Mouse (Mus musculus) forebrain, embryonic 15.5 days (tissue): ENCODE results near the gene Naa40. TPM values are rescaled to one million over a fixed set of nuclear protein-coding genes. Genes with fewer than 3 reads are reported as not detected.

ENCODE experiments used
- ATAC-seq: fragments of 200-750 bp; cut with Nextera tagmentation; replicated peaks from 2 replicates; pipeline ENCODE4 v1.8.0; 2017; ENCODE audit warnings: mild to moderate bottlenecking, moderate TSS enrichment, moderate library complexity
- H3K27ac ChIP-seq: fragments of 300-500 bp; sonication (generic); replicated peaks from 2 replicates; pipeline ENCODE4 v1.5.1; 2015; ENCODE audit warnings: mild to moderate bottlenecking, inconsistent platforms
- H3K27me3 ChIP-seq: fragments of 300-500 bp; sonication (generic); 2 replicates; pipeline ENCODE4 v1.6.1; 2015; ENCODE audit warnings: inconsistent platforms
- H3K36me3 ChIP-seq: fragments of 300-500 bp; sonication (generic); 2 replicates; pipeline ENCODE4 v1.6.1; 2015; ENCODE audit warnings: mild to moderate bottlenecking, inconsistent platforms
- H3K4me1 ChIP-seq: fragments of 300-500 bp; sonication (generic); 2 replicates; pipeline ENCODE4 v1.6.1; 2015; ENCODE audit warnings: inconsistent platforms
- H3K4me2 ChIP-seq: fragments of 300-500 bp; sonication (generic); replicated peaks from 2 replicates; pipeline ENCODE4 v1.6.1; 2015; ENCODE audit warnings: mild to moderate bottlenecking, inconsistent platforms
- H3K4me3 ChIP-seq: fragments of 300-500 bp; sonication (generic); 2 replicates; pipeline ENCODE4 v1.5.1; 2015; ENCODE audit warnings: mild to moderate bottlenecking, inconsistent platforms
- H3K9ac ChIP-seq: fragments of 300-500 bp; sonication (generic); replicated peaks from 2 replicates; pipeline ENCODE4 v1.6.1; 2015; ENCODE audit warnings: mild to moderate bottlenecking, inconsistent platforms
- H3K9me3 ChIP-seq: fragments of 300-500 bp; sonication (generic); 2 replicates; pipeline ENCODE4 v1.6.1; 2016; ENCODE audit warnings: inconsistent platforms
- WGBS: fragments of 180-500 bp; shearing (Covaris S2); methylation state at CpG from one replicate; pipeline ENCODE4 v1.1.7; 2015; ENCODE audit warnings: mixed read lengths; 5-methylcytosine and 5-hydroxymethylcytosine counted together
- polyA plus RNA-seq: library from polyadenylated mRNA; unstranded; fragments of >200 nt; fragmentation: Nextera tagmentation; extraction: Ambion mirVana; gene quantifications from 2 replicates; pipeline ENCODE4 v1.2.1, GENCODE M21; 2015

The Naa40 gene
- polyA plus RNA-seq, 1 experiment from 2014 or later, result 69.2 TPM

- Histone ChIP-seq H3K9me3 (no peaks in the 10 kb centered on the region), H3K27me3 (no peaks in the 10 kb centered on the region), H3K36me3 (peaks cover 28% of the 10 kb centered on the region), H3K9ac (no peak overlapping the region), H3K4me3 (no peak overlapping the region), H3K4me1 (no peaks in the 10 kb centered on the region), H3K27ac (no peak overlapping the region), H3K4me2 (no peak overlapping the region)
- ATAC-seq, result no peak
- 90% methylated on average over 3 of the region's 3 CpGs for WGBS
These were observed 16.7 kb downstream of the Naa40 start for GRCm38 (mm10) chr19:7224253-7224652.

DNA sequence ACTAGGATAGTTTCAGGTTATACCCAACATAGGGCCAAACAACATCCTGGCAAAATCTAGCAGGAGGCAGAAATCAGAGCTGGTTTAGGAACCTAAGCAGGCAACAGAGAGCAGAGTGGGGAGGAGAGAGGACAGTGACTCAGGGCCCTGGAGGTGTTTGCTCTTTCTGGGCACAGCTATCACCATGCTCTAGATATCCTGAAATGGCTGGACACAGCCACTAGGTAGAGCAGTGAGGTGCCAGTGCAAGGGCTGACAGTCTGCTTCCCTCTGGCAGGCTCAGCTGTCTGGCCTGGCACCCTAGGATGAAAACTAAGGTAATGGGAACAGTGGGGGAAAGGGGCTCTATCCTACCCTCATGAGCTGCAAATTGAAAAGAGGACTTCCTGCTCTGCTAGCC is 17.5 kb downstream of the Naa40 start:
- ATAC-seq, result no peak

GRCm38 (mm10) chr19:7222196-7222595 is 18.8 kb downstream of the Naa40 start:
- Histone ChIP-seq H3K9ac (no peak overlapping the region), H3K4me1 (peaks cover 6% of the 10 kb centered on the region), H3K4me2 (no peak overlapping the region), H3K27ac (no peak overlapping the region), H3K27me3 (no peaks in the 10 kb centered on the region), H3K36me3 (peaks cover 14% of the 10 kb centered on the region), H3K9me3 (no peaks in the 10 kb centered on the region), H3K4me3 (no peak overlapping the region)
- WGBS, result 87% methylated on average over 6 of the region's 6 CpGs
- ATAC-seq, result no peak

More for the DNA sequence above, 17.5 kb downstream of the Naa40 start:
- H3K9ac ChIP-seq, result no peak overlapping the region
- no peak overlapping the region for H3K4me2 ChIP-seq
- no peak overlapping the region for H3K27ac ChIP-seq
- no peaks in the 10 kb centered on the region for H3K4me1 ChIP-seq
- no peaks in the 10 kb centered on the region for H3K27me3 ChIP-seq
- H3K9me3 ChIP-seq, result no peaks in the 10 kb centered on the region
- no peak overlapping the region for H3K4me3 ChIP-seq
- H3K36me3 ChIP-seq, result peaks cover 24% of the 10 kb centered on the region

DNA sequence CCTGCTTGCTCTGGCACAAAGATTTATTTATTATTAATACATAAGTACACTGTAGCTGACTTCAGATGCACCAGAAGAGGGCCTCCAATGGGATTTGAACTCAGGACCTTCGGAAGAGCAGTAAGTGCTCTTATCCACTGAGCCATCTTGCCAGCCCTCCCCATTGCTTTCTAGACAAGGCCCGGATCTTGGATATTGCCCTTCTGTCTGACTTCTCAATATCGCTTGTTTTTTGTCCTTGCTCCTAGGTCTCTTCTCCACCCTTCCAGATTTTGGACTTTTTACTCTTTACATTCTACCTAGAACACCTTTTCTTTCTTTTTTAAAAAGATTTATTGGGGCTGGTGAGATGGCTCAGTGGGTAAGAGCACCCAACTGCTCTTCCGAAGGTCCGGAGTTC is 22.2 kb downstream of the Naa40 start:
- H3K9ac ChIP-seq, result no peak overlapping the region
- H3K4me1 ChIP-seq, result peaks cover 36% of the 10 kb centered on the region
- ATAC-seq, result no peak
- H3K36me3 ChIP-seq, result peaks cover 11% of the 10 kb centered on the region; the same call in 1 of the 2 replicates
- no peak overlapping the region for H3K4me3 ChIP-seq
- WGBS, result 94% methylated on average over 5 of the region's 5 CpGs
- H3K9me3 ChIP-seq, result no peaks in the 10 kb centered on the region
- no peaks in the 10 kb centered on the region for H3K27me3 ChIP-seq
- H3K27ac ChIP-seq, result no peak overlapping the region
- H3K4me2 ChIP-seq, result no peak overlapping the region

DNA sequence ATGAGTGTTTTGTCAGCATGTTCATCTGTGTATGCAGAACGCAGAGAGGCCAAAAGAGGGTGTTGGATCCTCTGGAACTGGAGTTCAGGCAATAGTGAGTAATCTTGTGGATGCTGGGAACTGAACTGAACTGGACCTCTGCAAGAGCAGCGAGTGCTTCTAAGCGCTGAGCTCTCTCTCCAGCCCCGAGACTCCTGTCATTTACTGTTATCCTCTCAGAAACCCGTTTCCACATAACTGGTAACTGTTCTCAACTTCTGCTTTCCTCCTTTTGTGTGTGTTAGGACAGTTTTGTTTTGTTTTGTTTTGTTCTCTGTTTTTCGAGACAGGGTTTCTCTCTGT is 23.1 kb downstream of the Naa40 start:
- ATAC-seq, result no peak
- peak overlapping the region; percentile 41; the same call in 1 of the 2 replicates for H3K27ac ChIP-seq
- H3K4me2 ChIP-seq, result peak overlapping the region; percentile 78
- peaks cover 16% of the 10 kb centered on the region; the same call in 1 of the 2 replicates for H3K36me3 ChIP-seq
- peaks cover 36% of the 10 kb centered on the region for H3K4me1 ChIP-seq
- peak overlapping the region; percentile 93 for H3K4me3 ChIP-seq
- WGBS, result 5% methylated on average over 6 of the region's 6 CpGs
- H3K27me3 ChIP-seq, result no peaks in the 10 kb centered on the region
- H3K9ac ChIP-seq, result peak overlapping the region; percentile 76; the same call in 1 of the 2 replicates
- no peaks in the 10 kb centered on the region for H3K9me3 ChIP-seq

- H3K4me1 ChIP-seq, result peaks cover 36% of the 10 kb centered on the region
- peak within 1 kb of the TSS; percentile 83 for H3K27ac ChIP-seq
- ATAC-seq, result peak; percentile 98
- WGBS, result under 1% methylated on average over 50 of the region's 50 CpGs
- no peaks in the 10 kb centered on the region for H3K9me3 ChIP-seq
- H3K36me3 ChIP-seq, result peaks cover 16% of the 10 kb centered on the region; the same call in 1 of the 2 replicates
- peak within 1 kb of the TSS; percentile 78 for H3K4me2 ChIP-seq
- no peaks in the 10 kb centered on the region for H3K27me3 ChIP-seq
- peak within 1 kb of the TSS; percentile 76 for H3K9ac ChIP-seq
- H3K4me3 ChIP-seq, result peak within 1 kb of the TSS; percentile 93
These were observed 23.6 kb downstream of the Naa40 start, which contains the start of gene Cox8a for GRCm38 (mm10) chr19:7217162-7217925. Gene Cox8a (minus strand): TSS chr19:7217616.

GRCm38 (mm10) chr19:7214484-7214883 is 26.5 kb downstream of the Naa40 start:
- Histone ChIP-seq H3K36me3 (peaks cover 16% of the 10 kb centered on the region; the same call in 1 of the 2 replicates), H3K4me1 (peaks cover 36% of the 10 kb centered on the region), H3K9me3 (no peaks in the 10 kb centered on the region), H3K4me2 (no peak overlapping the region), H3K4me3 (no peak overlapping the region), H3K27ac (peak overlapping the region; percentile 23; the same call in 1 of the 2 replicates), H3K9ac (no peak overlapping the region), H3K27me3 (no peaks in the 10 kb centered on the region)
- ATAC-seq, result no peak
- WGBS, result 76% methylated on average over 5 of the region's 5 CpGs

DNA sequence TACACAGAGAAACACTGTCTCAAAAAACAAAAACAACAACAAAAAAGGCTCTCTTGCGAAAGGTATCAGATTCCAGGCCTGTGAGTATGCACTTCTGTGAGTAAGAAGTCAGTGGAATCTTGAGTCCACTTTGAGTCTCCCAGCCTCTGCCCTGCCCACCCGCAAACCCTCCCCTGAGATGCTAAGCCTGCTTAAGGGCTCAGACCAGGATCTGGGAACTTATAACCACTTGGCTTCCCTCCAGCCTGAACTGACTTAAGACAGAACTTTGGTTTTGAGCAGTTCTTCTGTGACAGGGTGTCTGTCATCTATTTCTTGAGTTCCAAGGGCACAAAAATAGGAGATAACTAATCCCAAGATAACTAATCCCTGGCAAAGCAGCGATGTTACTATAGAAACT is 28.0 kb downstream of the Naa40 start:
- 96% methylated on average over 3 of the region's 3 CpGs for WGBS
- H3K36me3 ChIP-seq, result peaks cover 16% of the 10 kb centered on the region; the same call in 1 of the 2 replicates

GRCm38 (mm10) chr19:7212216-7212615 is 28.8 kb downstream of the Naa40 start:
- ATAC-seq, result no peak
- 89% methylated on average over 1 of the region's 1 CpGs for WGBS

More for the DNA sequence above, 28.0 kb downstream of the Naa40 start:
- Histone ChIP-seq H3K27me3 (no peaks in the 10 kb centered on the region), H3K27ac (no peak overlapping the region), H3K9ac (no peak overlapping the region), H3K4me3 (no peak overlapping the region), H3K4me2 (no peak overlapping the region), H3K4me1 (peaks cover 33% of the 10 kb centered on the region), H3K9me3 (no peaks in the 10 kb centered on the region)
- no peak for ATAC-seq

GRCm38 (mm10) chr19:7209907-7210646 is 30.9 kb downstream of the Naa40 start:
- Histone ChIP-seq H3K9me3 (no peaks in the 10 kb centered on the region), H3K4me3 (no peak overlapping the region), H3K4me1 (peaks cover 24% of the 10 kb centered on the region), H3K27ac (no peak overlapping the region), H3K4me2 (no peak overlapping the region), H3K36me3 (peaks cover 16% of the 10 kb centered on the region; the same call in 1 of the 2 replicates), H3K9ac (no peak overlapping the region), H3K27me3 (no peaks in the 10 kb centered on the region)
- 93% methylated on average over 7 of the region's 7 CpGs for WGBS
- ATAC-seq, result no peak

More at GRCm38 (mm10) chr19:7212216-7212615, 28.8 kb downstream of the Naa40 start:
- H3K4me3 ChIP-seq, result no peak overlapping the region
- no peak overlapping the region for H3K4me2 ChIP-seq
- H3K36me3 ChIP-seq, result peaks cover 16% of the 10 kb centered on the region; the same call in 1 of the 2 replicates
- H3K27me3 ChIP-seq, result no peaks in the 10 kb centered on the region
- H3K4me1 ChIP-seq, result peaks cover 30% of the 10 kb centered on the region
- no peaks in the 10 kb centered on the region for H3K9me3 ChIP-seq
- no peak overlapping the region for H3K27ac ChIP-seq
- no peak overlapping the region for H3K9ac ChIP-seq

DNA sequence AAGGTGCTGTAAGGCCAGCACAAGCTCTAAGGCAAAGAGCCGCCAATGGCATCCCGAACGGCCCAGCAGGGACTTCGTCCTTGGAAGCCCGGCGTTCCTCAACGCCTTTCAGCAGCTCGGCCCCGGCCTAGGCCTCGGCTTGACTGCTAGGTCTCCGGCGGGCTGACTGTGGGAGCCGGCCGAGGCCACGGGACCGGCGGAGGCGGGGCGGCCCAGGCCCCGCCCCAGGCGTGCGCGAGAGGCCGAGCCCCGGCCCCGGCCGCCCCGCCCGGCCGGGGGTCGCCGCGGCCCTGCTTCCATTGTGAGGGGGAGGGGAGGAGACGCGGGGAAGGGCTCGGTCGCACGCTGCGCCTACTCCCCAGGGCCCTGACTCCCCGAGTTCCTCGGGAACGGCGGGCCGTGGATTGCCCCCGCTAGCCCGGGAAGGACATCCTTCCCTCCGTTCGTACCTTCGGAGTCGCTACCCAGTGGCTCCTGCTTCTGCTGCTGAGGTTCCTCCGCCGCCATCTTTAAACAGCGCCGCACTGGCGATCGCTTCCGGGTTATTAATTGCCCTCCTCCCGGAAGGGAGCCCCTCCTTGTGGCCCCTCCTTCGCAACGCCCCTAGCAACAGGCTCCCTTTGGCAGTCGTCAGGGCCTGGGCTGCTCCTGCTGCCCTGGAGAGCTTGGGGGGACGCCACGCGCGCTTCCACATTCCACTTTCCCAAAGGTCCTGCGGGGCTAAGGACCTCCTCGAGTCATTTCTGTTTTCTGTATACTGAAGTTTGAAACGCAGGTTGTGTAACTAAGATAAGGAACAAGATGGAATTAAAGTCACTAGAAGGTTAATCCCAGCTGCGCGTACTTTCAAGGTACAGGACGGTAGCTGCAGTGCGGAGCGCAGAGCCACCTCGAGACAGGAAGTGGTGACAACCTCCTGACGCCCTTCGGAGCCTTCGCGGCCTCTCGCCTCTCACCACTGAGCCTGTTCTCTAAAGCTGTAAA is 34.9 kb downstream of the Naa40 start, which contains the start of gene Otub1:
Otub1 (minus strand) TSS at position 564 of the 984 bp plus-strand sequence.
- H3K36me3 ChIP-seq, result peaks cover 29% of the 10 kb centered on the region
- H3K9ac ChIP-seq, result peak within 1 kb of the TSS; percentile 80
- peak within 1 kb of the TSS; percentile 76 for H3K4me3 ChIP-seq
- H3K9me3 ChIP-seq, result no peaks in the 10 kb centered on the region
- H3K4me1 ChIP-seq, result peaks cover 28% of the 10 kb centered on the region
- H3K27me3 ChIP-seq, result no peaks in the 10 kb centered on the region
- under 1% methylated on average over 75 of the region's 79 CpGs for WGBS
- ATAC-seq, result peak; percentile 97
- H3K27ac ChIP-seq, result peak within 1 kb of the TSS; percentile 95
- peak within 1 kb of the TSS; percentile 88 for H3K4me2 ChIP-seq
